Mouse (Mus musculus) stomach, postnatal 0 days (tissue): ENCODE measurements around the gene A4galt.
"Not testable (repeated sequence)": the region's sequence is repeated elsewhere in the genome, so short reads cannot be mapped to it uniquely, and the experiment has no call there.

Source experiments
- CTCF ChIP-seq: IDR thresholded peaks from 2 replicates; pipeline ENCODE4 v1.5.1; 2016; ENCODE audit warnings: antibody characterized with exemption, low read depth, mild to moderate bottlenecking, moderate library complexity
- EP300 ChIP-seq: optimal IDR thresholded peaks from 2 replicates; pipeline ENCODE3; 2016; ENCODE audit warnings: antibody characterized with exemption

GRCm38 (mm10) chr15:83271221-83271620, 19.6 kb upstream of the A4galt start:
- not testable (repeated sequence) for TF ChIP-seq CTCF, EP300
